Mouse (Mus musculus) olfactory bulb, adult 2 months (tissue): ENCODE measurements around the gene Arsj.

ENCODE experiments used
- CTCF ChIP-seq: fragments of 200-500 bp; IDR thresholded peaks from 2 replicates; pipeline ENCODE4 v1.5.1; 2012; ENCODE audit warnings: low read depth, mild to moderate bottlenecking, low read length, moderate library complexity; ENCODE audit not compliant: insufficient read depth
- POLR2A ChIP-seq: fragments of 200-500 bp; IDR thresholded peaks from 2 replicates; pipeline ENCODE4 v1.6.1; 2012; ENCODE audit warnings: mild to moderate bottlenecking, low read depth, low read length, moderate library complexity; ENCODE audit not compliant: insufficient read depth

GRCm38 (mm10) chr3:126439331-126439730, 75.8 kb downstream of the Arsj start:
- no peak for TF ChIP-seq CTCF
- no peak for TF ChIP-seq POLR2A
